Mouse (Mus musculus) effector memory CD4-positive, alpha-beta T cell, adult 7 months (primary cell): Measurements from ENCODE around the gene Sap30bp. TPM values are rescaled to one million over a fixed set of nuclear protein-coding genes. Genes with fewer than 3 reads are reported as not detected.

ENCODE experiments used
- polyA plus RNA-seq: library from polyadenylated mRNA; unstranded; fragments of 100-300 nt; shearing (Covaris generic); gene quantifications from one replicate; pipeline ENCODE4 v1.2.1, GENCODE M21; 2017

Gene Sap30bp
- 35.5 TPM for polyA plus RNA-seq

GRCm38 (mm10) chr11:115933108-115933746 is at the start of gene Sap30bp, which contains the start of gene Recql5:
TSS of gene Sap30bp (plus strand) at chr11:115933282.
TSS of gene Recql5 (minus strand) at chr11:115933477.

GRCm38 (mm10) chr11:115899486-115900266 is 33.4 kb upstream of the Sap30bp start, which contains the start of gene Smim5:
TSS of gene Smim5 (plus strand) at chr11:115899966.

GRCm38 (mm10) chr11:115911632-115912376 is 21.3 kb upstream of the Sap30bp start, which contains the start of gene Smim6:
TSS of gene Smim6 (plus strand) at chr11:115912017.

GRCm38 (mm10) chr11:115974309-115975082 is 41.4 kb downstream of the Sap30bp start, which contains the start of gene Itgb4:
TSS of gene Itgb4 (plus strand) at chr11:115974709.

GRCm38 (mm10) chr11:116012262-116012947 is 79.3 kb downstream of the Sap30bp start, which contains the start of gene Galk1:
TSS of gene Galk1 (minus strand) at chr11:116012719.

Other genes with a start within 250 kb of the Sap30bp start
- gene Grb2, start 224.7 kb upstream of the Sap30bp start, polyA plus RNA-seq = 258 TPM
- 16.2 TPM for gene Tmem94, start 167.8 kb upstream of the Sap30bp start, polyA plus RNA-seq
- gene Caskin2, start 119.6 kb upstream of the Sap30bp start, polyA plus RNA-seq = 1.2 TPM
- 29.4 TPM for gene Tsen54, start 118.6 kb upstream of the Sap30bp start, polyA plus RNA-seq
- 29.6 TPM for gene Llgl2, start 109.2 kb upstream of the Sap30bp start, polyA plus RNA-seq
- 1.2 TPM for gene Myo15b, start 74.9 kb upstream of the Sap30bp start, polyA plus RNA-seq
- 0.99 TPM for gene Smim5, start 33.3 kb upstream of the Sap30bp start, polyA plus RNA-seq
- 0.93 TPM for gene Smim6, start 21.3 kb upstream of the Sap30bp start, polyA plus RNA-seq
- 10.7 TPM for gene Recql5, start 195 bp downstream of the Sap30bp start, polyA plus RNA-seq
- 0.16 TPM for gene Itgb4, start 41.4 kb downstream of the Sap30bp start, polyA plus RNA-seq
- gene Galk1, start 79.4 kb downstream of the Sap30bp start, polyA plus RNA-seq = 14.0 TPM
- gene H3f3b, start 94.7 kb downstream of the Sap30bp start, polyA plus RNA-seq = 2,017 TPM
- 34.0 TPM for gene Unk, start 97.0 kb downstream of the Sap30bp start, polyA plus RNA-seq
- 80.1 TPM for gene Unc13d, start 144.7 kb downstream of the Sap30bp start, polyA plus RNA-seq
- gene Wbp2, start 153.7 kb downstream of the Sap30bp start, polyA plus RNA-seq = 295 TPM
- gene Trim47, start 193.9 kb downstream of the Sap30bp start, polyA plus RNA-seq = not detected
- gene Trim65, start 197.8 kb downstream of the Sap30bp start, polyA plus RNA-seq = 10.7 TPM
- gene Mrpl38, start 205.6 kb downstream of the Sap30bp start, polyA plus RNA-seq = 73.6 TPM
- gene Fbf1, start 234.9 kb downstream of the Sap30bp start, polyA plus RNA-seq = 6.8 TPM